Mouse (Mus musculus) frontal cortex, postnatal 25 days (tissue): Measurements from ENCODE around the gene Tarm1.

ENCODE experiments used
- DNase-seq, 2 experiments: peaks; one replicate each; pipeline ENCODE4 v3.0.0; 2022; ENCODE audit warnings: low spot score in 2 of 2

Gene Tarm1

GRCm38 (mm10) chr7:3502439-3502838 is at the start of gene Tarm1:
TSS of gene Tarm1 (minus strand) at chr7:3502624.
- no peak for DNase-seq

GRCm38 (mm10) chr7:3505913-3506312 is 3.5 kb upstream of the Tarm1 start:
- no peak for DNase-seq

- no peak for DNase-seq
Measured at GRCm38 (mm10) chr7:3500406-3500805, 2.0 kb downstream of the Tarm1 start.

GRCm38 (mm10) chr7:3481948-3482608 is 20.3 kb downstream of the Tarm1 start:
- no peak for DNase-seq

- no peak for DNase-seq
Measured at GRCm38 (mm10) chr7:3476728-3477127, 25.7 kb downstream of the Tarm1 start.

- no peak for DNase-seq
Measured at GRCm38 (mm10) chr7:3474291-3475080, 27.9 kb downstream of the Tarm1 start.

GRCm38 (mm10) chr7:3472774-3473173 is 29.6 kb downstream of the Tarm1 start:
- no peak for DNase-seq

GRCm38 (mm10) chr7:3468614-3469013 is 33.8 kb downstream of the Tarm1 start:
- no peak for DNase-seq

GRCm38 (mm10) chr7:3463306-3463705 is 39.1 kb downstream of the Tarm1 start:
- no peak for DNase-seq

- peak in 1 of 2 experiments; percentile 50 for DNase-seq
Measured at GRCm38 (mm10) chr7:3460261-3460660, 42.2 kb downstream of the Tarm1 start.

GRCm38 (mm10) chr7:3457841-3458217 is 44.6 kb downstream of the Tarm1 start:
- DNase-seq, result no peak

GRCm38 (mm10) chr7:3457111-3457840 is 45.1 kb downstream of the Tarm1 start:
- no peak for DNase-seq

GRCm38 (mm10) chr7:3453486-3454183 is 48.8 kb downstream of the Tarm1 start:
- no peak for DNase-seq

- no peak for DNase-seq
Measured at GRCm38 (mm10) chr7:3452821-3453485, 49.5 kb downstream of the Tarm1 start.

GRCm38 (mm10) chr7:3451161-3451560 is 51.3 kb downstream of the Tarm1 start:
- no peak for DNase-seq

- no peak for DNase-seq
Measured at GRCm38 (mm10) chr7:3450671-3451070, 51.8 kb downstream of the Tarm1 start.

GRCm38 (mm10) chr7:3448737-3449454 is 53.5 kb downstream of the Tarm1 start:
- DNase-seq, result peak; percentile 69 to 70

GRCm38 (mm10) chr7:3447026-3447425 is 55.4 kb downstream of the Tarm1 start:
- DNase-seq, result no peak

- no peak for DNase-seq
Measured at GRCm38 (mm10) chr7:3446584-3446983, 55.8 kb downstream of the Tarm1 start.

GRCm38 (mm10) chr7:3444678-3445077 is 57.7 kb downstream of the Tarm1 start:
- DNase-seq, result no peak
